Mouse (Mus musculus) spleen, adult 2 months (tissue): ENCODE measurements at regions not wholly inside any gene's neighbourhood (a gene's known extent, or its start where the extent isn't known, plus 50 kb on each side); places are given as distances from the start of the nearest gene placed in this dataset.

ENCODE experiments used
- DNase-seq, 2 experiments: peaks; one replicate each; pipeline versions ENCODE4 v3.0.0 to v3.0.0-alpha.2; 2012 to 2021; ENCODE audit warnings: low spot score in 2 of 2, low read depth in 1 of 2
- H3K27ac ChIP-seq: fragments of 200-500 bp; 2 replicates; pipeline ENCODE4 v1.5.1; 2012; ENCODE audit warnings: low read length, inconsistent platforms; ENCODE audit not compliant: insufficient read depth
- H3K27me3 ChIP-seq: fragments of 200-500 bp; 2 replicates; pipeline ENCODE4 v1.6.1; 2012; ENCODE audit warnings: mild to moderate bottlenecking, moderate library complexity, low read length, inconsistent platforms; ENCODE audit not compliant: control insufficient read depth, insufficient read depth
- H3K36me3 ChIP-seq: fragments of 200-500 bp; 2 replicates; pipeline ENCODE4 v1.6.1; 2012; ENCODE audit warnings: mild to moderate bottlenecking, low read length, inconsistent platforms; ENCODE audit not compliant: control insufficient read depth, insufficient read depth
- H3K4me1 ChIP-seq: fragments of 200-500 bp; 2 replicates; pipeline ENCODE4 v1.6.1; 2011; ENCODE audit warnings: inconsistent platforms; ENCODE audit not compliant: control insufficient read depth, insufficient read depth, insufficient read length
- H3K4me3 ChIP-seq: fragments of 200-500 bp; 2 replicates; pipeline ENCODE4 v1.5.1; 2011; ENCODE audit warnings: mild to moderate bottlenecking, inconsistent platforms; ENCODE audit not compliant: insufficient read depth, insufficient read length; ENCODE audit errors: extremely low read depth
- CTCF ChIP-seq: fragments of 200-500 bp; IDR thresholded peaks from 2 replicates; pipeline ENCODE4 v1.5.1; 2011; ENCODE audit warnings: mild to moderate bottlenecking, inconsistent platforms; ENCODE audit not compliant: insufficient read depth, insufficient read length, insufficient replicate concordance; ENCODE audit errors: extremely low read depth
- POLR2A ChIP-seq: fragments of 200-500 bp; IDR thresholded peaks from 2 replicates; pipeline ENCODE4 v1.6.1; 2011; ENCODE audit warnings: low read depth, low read length, inconsistent platforms
- WGBS: fragments of 180-500 bp; shearing (Covaris S2); methylation state at CpG from one replicate; pipeline ENCODE4 v1.1.7; 2018; 5-methylcytosine and 5-hydroxymethylcytosine counted together

GRCm38 (mm10) chr12:69524337-69525035 lies 58.3 kb downstream of the Vcpkmt start:
- Histone ChIP-seq H3K27ac (no peak overlapping the region), H3K27me3 (no peaks in the 10 kb centered on the region), H3K36me3 (no peaks in the 10 kb centered on the region), H3K4me3 (no peak overlapping the region), H3K4me1 (peaks cover 4% of the 10 kb centered on the region; the same call in 1 of the 2 replicates)
- no peak for DNase-seq
- TF ChIP-seq POLR2A (no peak), CTCF (no peak)
- 75% methylated on average over 12 of the region's 12 CpGs for WGBS

DNA sequence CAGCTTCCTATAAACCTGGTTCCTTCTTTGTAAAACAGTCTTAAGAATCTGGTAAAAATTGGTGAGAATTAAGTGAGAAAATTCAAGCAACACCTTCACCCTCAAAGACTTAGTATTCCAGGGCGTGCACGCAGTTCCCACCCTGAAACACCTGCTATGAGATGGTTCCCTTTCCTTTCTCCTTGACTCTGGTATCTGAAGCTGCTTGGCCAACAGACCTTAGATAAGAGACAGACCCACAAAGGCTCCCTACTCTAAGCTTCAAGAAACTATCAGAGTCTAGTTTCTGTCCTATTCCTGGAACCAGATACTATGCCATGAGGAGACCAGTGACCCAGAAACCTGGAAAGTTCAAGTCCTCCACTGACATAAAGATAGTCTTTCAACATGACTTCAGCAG lies 63.0 kb downstream of the Vcpkmt start:
- Histone ChIP-seq H3K4me3 (no peak overlapping the region), H3K4me1 (peaks cover 17% of the 10 kb centered on the region), H3K36me3 (no peaks in the 10 kb centered on the region), H3K27ac (no peak overlapping the region), H3K27me3 (no peaks in the 10 kb centered on the region)
- TF ChIP-seq CTCF (no peak), POLR2A (no peak)
- 88% methylated on average over 2 of the region's 2 CpGs for WGBS
- DNase-seq = no peak

DNA sequence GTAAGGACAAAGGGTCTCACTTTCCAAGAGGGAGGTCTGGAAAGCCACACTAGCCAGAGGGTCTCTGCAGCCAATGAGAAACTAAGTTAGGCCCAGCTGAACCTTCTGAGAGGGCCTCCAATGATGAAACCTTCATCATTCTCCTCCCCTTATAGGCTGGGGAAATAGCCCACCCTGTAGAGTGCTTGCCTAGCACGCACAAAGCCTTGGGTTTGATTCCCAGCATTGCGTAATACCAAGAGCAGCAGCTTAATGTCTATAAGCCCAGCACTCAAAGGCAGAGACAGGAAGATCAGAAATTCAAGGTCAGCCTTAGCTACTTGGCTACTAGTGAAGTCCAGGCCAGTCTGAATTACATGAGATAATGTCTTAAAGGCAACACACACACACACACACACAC lies 63.8 kb downstream of the Vcpkmt start:
- 55% methylated on average over 2 of the region's 2 CpGs for WGBS
- Histone ChIP-seq H3K4me1 (peaks cover 17% of the 10 kb centered on the region), H3K27ac (no peak overlapping the region)

GRCm38 (mm10) chr12:69517616-69518015 lies 65.2 kb downstream of the Vcpkmt start:
- DNase-seq = no peak
- H3K4me3 ChIP-seq = no peak overlapping the region
- H3K36me3 ChIP-seq = no peaks in the 10 kb centered on the region
- H3K4me1 ChIP-seq = peaks cover 26% of the 10 kb centered on the region
- H3K27me3 ChIP-seq = no peaks in the 10 kb centered on the region
- 82% methylated on average over 3 of the region's 3 CpGs for WGBS
- TF ChIP-seq CTCF (no peak), POLR2A (no peak)
- no peak overlapping the region for H3K27ac ChIP-seq

More for the DNA sequence above, 63.8 kb downstream of the Vcpkmt start:
- no peaks in the 10 kb centered on the region for H3K36me3 ChIP-seq
- no peak for DNase-seq
- no peaks in the 10 kb centered on the region for H3K27me3 ChIP-seq
- no peak for TF ChIP-seq POLR2A
- TF ChIP-seq CTCF = no peak
- no peak overlapping the region for H3K4me3 ChIP-seq

- H3K27ac ChIP-seq = peak overlapping the region; percentile 84
- no peaks in the 10 kb centered on the region for H3K27me3 ChIP-seq
- WGBS = 25% methylated on average over 10 of the region's 10 CpGs
- TF ChIP-seq POLR2A (peak; percentile 29; the same call in 1 of the 2 replicates), CTCF (no peak)
- H3K4me1 ChIP-seq = peaks cover 26% of the 10 kb centered on the region
- no peaks in the 10 kb centered on the region for H3K36me3 ChIP-seq
- peak; percentile 51 to 56 for DNase-seq
- H3K4me3 ChIP-seq = no peak overlapping the region
These were observed 66.4 kb downstream of the Vcpkmt start for GRCm38 (mm10) chr12:69516314-69516916.

GRCm38 (mm10) chr12:69515850-69516249 lies 67.0 kb downstream of the Vcpkmt start:
- Histone ChIP-seq H3K4me1 (peaks cover 26% of the 10 kb centered on the region), H3K36me3 (no peaks in the 10 kb centered on the region), H3K27me3 (no peaks in the 10 kb centered on the region), H3K27ac (peak overlapping the region; percentile 84), H3K4me3 (no peak overlapping the region)
- DNase-seq = no peak
- no peak for TF ChIP-seq POLR2A

DNA sequence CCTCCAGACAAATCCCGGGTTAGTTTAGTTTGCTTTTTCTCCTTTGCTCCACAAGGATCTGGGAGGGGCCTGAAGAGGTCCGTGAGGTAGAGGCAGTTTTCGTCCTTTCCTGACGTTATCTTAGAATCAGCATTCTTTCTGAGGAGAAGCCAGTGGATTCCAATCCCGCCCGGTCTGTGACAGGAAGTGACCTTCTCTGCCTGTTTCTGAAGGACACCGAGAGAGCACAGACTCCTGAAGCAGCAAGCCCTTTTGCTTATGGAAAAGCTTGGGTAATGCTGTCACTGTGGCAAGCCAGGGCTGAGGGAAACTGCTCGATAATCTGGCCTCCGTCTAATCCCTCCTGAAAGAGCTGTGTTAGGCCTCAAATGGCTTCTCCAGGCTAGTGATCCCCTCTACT lies 67.7 kb downstream of the Vcpkmt start:
- Histone ChIP-seq H3K27me3 (no peaks in the 10 kb centered on the region), H3K4me3 (no peak overlapping the region), H3K36me3 (no peaks in the 10 kb centered on the region), H3K4me1 (peaks cover 26% of the 10 kb centered on the region), H3K27ac (0 out of 2 replicates have a peak overlapping the region, but pooled peaks have one; percentile 14)
- no peak for TF ChIP-seq CTCF
- WGBS = 86% methylated on average over 9 of the region's 9 CpGs
- no peak for DNase-seq
